Mouse (Mus musculus) heart, postnatal 10 days (tissue): Measurements from ENCODE around the gene Ppp1ca. TPM values are rescaled to one million over a fixed set of nuclear protein-coding genes. Genes with fewer than 3 reads are reported as not detected.

Experiments
- DNase-seq, 2 experiments: peaks; one replicate each; pipeline ENCODE4 v3.0.0; 2021
- intact Hi-C: fragments of 180-260 bp; cut with DNase I; formaldehyde crosslinking; loops from one replicate; pipeline ENCODE4 v1.15.1; 2025
- total RNA-seq, 2 experiments: library from RNA; stranded (reverse); gene quantifications; 2 replicates each; pipeline ENCODE4 v1.2.3; 2021

The Ppp1ca gene
- 100 to 1,000 TPM; 420 to 454 TPM for total RNA-seq

DNA sequence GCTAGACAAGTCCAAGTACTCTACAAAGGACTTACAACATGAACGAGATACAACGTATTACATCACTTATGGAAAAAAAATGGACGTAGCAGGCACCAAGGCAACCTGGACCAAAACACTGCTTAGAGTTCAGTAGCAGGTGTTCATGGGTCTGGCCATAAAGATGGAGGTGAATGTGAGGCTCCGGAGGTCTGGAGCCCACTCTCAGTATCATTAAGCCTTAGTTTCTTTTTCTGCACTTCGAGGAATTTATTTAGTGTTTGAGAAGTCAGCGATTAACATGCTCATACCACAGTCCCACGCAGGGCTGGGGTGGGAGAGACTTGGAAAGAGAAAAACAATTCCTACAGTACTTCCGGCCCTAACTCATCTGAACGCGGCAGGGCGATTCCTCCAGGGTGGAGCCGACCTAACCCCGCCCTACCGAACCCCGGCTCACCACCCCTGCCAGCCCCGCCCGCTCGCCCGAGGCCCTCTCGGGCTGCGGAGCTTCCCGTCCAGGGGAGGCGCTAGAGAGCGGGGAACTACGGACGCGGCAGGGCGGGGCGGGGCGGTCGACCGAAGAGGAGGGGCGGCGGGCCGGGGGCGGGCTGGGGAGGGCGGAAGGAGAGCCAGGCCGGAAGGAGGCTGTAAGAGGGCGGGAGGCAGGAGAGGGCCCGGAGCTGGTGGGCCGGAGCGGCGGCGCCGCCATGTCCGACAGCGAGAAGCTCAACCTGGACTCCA lies at the start of gene Ppp1ca:
Gene Ppp1ca, plus strand, starts transcription at position 538 of the 723 bp plus-strand sequence.
- intact Hi-C loops = loop anchor here (1.0 kb wide), 1 partner anchor 21 kb away; no protein-coding TSS in a partner anchor
- DNase-seq = peak; percentile 97 to 98

DNA sequence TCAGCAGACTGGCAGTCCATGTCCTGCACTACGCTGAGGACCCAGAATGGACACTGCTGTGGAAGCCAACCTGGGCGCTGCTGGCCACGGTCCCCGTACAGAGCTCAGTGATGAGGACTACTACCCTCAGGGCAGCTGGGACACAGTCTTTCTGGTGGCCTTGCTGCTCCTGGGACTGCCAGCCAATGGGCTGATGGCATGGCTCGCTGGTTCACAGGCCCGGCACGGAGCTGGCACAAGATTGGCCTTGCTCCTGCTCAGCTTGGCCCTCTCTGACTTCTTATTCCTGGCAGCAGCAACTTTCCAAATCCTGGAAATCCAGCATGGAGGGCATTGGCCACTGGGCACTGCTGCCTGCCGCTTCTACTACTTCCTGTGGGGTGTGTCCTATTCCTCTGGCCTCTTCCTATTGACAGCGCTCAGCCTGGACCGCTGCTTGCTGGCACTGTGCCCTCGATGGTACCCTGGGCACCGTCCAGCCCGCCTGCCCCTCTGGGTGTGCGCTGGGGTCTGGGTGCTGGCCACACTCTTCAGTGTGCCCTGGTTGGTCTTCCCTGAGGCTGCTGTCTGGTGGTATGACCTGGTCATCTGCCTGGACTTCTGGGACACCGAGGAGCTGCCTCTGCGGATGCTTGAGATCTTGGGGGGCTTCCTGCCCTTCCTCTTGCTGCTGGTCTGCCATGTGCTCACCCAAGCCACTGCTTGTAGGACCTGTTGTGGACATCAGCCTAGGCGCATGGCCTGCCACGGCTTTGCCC lies 49.3 kb upstream of the Ppp1ca start:
- DNase-seq = no peak
- intact Hi-C loops = no loop called here

- intact Hi-C loops = no loop called here
- no peak for DNase-seq
These were observed 48.1 kb upstream of the Ppp1ca start, which contains the start of gene Cabp4 for GRCm38 (mm10) chr19:4143759-4144268. Gene Cabp4 (minus strand): TSS chr19:4144033.

DNA sequence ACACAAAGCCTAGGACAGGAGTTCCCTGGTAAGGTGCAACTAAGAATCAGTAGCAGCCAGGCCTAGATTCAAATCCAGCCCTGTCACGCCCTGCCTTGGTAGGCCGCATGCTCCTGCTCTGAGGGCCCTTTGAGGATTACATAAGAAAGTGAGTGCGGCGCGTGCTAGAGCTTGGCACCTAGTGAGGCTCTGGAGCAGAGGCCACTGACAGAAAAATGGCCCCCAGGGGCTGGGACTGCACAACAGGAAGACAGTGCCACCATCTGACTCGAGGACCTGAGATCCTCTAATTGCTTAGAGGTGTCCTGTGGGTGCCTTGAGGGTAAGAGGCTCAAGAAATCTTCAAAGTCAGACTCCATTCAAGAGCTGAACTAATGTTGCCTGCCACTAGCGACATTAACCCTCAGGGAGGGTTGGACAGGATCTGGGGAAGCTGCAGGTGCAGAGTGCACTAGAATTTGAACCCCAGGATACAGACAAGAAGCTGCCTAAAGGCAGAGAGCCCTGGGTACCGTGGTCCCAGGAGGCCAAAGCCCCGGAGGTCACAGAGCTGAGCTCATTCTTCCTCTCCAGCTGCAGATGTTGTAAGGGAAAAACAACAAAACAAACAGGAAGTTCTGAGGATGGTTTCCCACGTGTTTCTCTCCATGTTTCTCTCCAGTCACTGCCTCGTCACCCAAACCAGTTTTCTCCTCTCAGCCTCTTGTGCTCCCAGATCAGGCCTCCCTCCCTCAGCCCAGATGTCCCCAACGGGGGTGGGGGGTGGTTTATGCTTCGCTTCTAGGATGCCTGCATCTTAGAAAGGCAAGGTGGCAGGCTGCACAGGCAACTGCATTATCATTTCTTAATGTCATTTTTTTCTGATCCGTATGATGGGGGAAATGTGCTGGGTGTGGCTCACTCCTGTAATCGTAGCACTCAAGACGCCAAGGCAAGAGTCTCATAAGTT lies 47.0 kb upstream of the Ppp1ca start:
- peak in 1 of 2 experiments; percentile 52 for DNase-seq
- intact Hi-C loops = loop anchor here (5.0 kb wide), 1 partner anchor 128 kb away; no protein-coding TSS in a partner anchor

- intact Hi-C loops = loop anchor here (2.0 to 5.0 kb wide), 2 partner anchors 15 to 129 kb away; no protein-coding TSS in a partner anchor
- no peak for DNase-seq
These were observed 45.9 kb upstream of the Ppp1ca start for GRCm38 (mm10) chr19:4145936-4146335.

DNA sequence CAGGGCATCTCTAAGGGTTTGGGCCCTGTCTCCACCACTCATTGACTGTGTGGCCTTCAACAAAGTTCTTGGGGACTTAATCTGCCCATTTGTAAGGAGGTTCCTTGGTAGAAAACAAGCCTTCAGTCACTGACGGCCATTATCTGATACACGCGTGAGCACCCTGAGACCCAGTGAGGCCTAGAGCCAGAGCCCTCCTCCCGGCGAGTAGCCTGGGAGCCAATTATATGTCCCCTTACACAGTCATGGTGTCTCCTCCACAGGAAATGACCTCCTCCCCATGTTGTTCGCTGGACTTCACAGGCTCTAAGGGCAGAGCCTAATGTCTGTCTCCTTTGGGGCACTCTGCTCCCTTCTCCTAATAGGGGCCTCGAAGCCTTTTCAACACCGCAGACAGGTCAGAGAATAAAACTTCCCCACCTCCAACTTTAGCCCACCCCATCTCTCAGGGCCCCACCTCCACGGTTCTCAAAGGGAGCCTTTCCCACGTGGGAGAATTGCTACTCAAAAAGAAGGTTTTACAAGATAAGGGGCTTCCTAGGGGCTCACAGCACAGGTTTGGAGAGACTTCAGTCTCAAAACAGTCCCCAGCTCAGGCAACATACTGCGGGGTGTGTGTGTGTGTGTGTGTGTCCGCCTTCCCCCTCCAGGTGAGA lies 45.4 kb upstream of the Ppp1ca start:
- intact Hi-C loops = loop anchor here (2.0 to 5.0 kb wide), 2 partner anchors 16 to 129 kb away; no protein-coding TSS in a partner anchor
- no peak for DNase-seq

DNA sequence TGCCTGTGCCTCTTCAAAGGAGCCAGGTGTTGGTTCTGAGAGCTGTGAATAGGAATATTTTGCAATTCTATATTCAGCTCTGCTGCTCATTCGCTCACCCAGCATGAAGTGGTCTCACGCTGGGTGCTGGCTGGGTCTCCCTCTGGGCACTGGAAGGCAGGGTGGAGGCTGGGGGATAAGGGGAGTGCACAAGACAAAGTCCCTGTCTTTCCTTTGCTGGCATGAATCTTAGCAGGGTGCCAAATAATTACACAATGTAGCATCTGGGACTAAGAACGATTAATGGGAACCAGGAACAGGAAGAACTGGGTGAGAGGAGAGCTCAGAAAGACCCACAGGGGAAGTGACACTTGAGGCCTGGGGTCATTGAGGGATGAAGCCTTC lies 44.9 kb upstream of the Ppp1ca start:
- intact Hi-C loops = loop anchor here (2.0 to 5.0 kb wide), 2 partner anchors 16 to 130 kb away; no protein-coding TSS in a partner anchor
- no peak for DNase-seq

GRCm38 (mm10) chr19:4147782-4148490 lies 43.9 kb upstream of the Ppp1ca start:
- intact Hi-C loops = loop anchor here (2.0 to 5.0 kb wide), 2 partner anchors 17 to 131 kb away; no protein-coding TSS in a partner anchor
- DNase-seq = no peak

DNA sequence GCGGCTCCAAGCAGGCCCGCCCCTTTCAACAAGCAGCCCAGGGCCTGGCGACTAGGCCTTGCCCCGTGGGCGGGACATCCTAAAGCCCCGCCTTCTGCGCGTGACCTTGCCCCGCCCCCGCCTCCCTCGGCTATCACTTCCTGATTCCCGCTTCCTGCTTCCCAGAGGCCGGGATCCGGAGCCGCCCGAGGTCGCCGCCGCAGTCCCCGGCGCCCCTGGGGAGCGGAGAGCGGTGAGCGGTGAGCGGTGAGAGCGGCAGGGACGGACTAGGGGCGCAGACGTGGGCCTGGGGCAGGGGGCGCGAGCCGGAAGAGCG lies 43.4 kb upstream of the Ppp1ca start, which contains the start of gene Coro1b:
Gene Coro1b, plus strand, starts transcription at position 129 of the 316 bp plus-strand sequence.
- intact Hi-C loops = loop anchor here (5.0 kb wide), 1 partner anchor 131 kb away; no protein-coding TSS in a partner anchor
- peak; percentile 98 for DNase-seq

DNA sequence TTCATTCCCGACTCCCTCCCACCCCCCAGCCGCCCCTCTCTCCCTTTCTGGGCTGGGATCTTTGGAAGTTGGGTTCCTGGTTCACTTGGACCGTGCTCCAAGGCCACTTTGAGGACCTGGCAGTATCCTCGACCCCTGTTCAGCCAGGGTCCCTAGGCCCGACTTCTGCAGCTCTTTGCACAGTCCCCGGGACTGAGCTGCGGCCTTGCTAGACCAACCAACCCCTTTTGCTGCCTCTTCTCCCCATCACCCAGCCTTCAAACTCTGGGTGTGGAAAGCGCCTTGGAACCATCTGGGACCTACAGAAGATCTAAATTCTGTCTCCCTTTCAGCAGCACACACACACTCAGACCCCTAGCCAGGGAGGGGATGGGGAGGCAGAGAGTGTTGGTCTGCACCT lies 43.0 kb upstream of the Ppp1ca start:
- intact Hi-C loops = loop anchor here (5.0 kb wide), 1 partner anchor 132 kb away; no protein-coding TSS in a partner anchor
- DNase-seq = no peak

- peak in 1 of 2 experiments; percentile 29 for DNase-seq
- intact Hi-C loops = loop anchor here (5.0 kb wide), 1 partner anchor 132 kb away; no protein-coding TSS in a partner anchor
These were observed 42.6 kb upstream of the Ppp1ca start for GRCm38 (mm10) chr19:4149283-4149682.

GRCm38 (mm10) chr19:4149764-4150461 lies 42.0 kb upstream of the Ppp1ca start:
- no peak for DNase-seq
- intact Hi-C loops = loop anchor here (5.0 kb wide), 1 partner anchor 133 kb away; no protein-coding TSS in a partner anchor

DNA sequence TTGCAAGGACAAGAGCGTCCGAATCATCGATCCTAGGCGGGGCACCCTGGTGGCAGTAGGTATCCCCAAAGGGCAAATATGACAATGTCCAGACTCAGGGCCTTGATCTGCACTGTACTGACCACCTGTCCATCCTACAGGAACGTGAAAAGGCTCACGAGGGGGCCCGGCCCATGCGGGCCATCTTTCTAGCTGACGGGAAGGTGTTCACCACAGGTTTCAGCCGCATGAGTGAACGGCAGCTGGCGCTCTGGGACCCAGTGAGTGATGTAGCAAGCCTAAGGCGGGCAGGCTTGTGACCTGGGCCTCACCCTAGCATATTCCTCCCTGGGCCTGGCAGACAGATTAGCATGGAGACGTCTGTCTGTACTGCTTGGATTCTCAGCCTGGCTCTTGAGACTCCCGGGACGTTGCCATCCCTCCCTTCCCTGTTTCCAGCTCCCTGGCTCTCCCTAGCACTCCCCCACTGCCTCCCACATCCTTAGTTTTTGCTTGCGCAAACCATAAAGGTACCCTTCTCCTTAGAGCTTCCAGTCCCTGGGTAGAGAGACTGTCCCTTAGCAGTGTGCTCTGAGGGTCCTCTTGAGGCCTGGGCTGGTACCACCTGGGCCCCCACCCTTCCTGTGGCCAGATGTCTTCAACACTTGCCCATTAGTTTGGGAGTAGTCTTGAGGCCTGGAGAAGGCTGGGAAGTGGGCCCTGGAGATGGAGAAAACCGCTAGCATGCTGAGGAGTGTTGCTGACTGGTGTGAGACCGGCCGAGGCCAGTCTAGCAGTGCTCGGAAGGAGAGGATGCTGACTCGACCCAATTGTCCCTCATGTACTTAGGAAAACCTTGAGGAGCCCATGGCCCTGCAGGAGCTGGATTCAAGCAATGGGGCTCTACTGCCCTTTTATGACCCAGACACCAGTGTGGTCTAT lies 41.0 kb upstream of the Ppp1ca start:
- no peak for DNase-seq
- intact Hi-C loops = no loop called here

- DNase-seq = no peak
- intact Hi-C loops = no loop called here
These were observed 40.4 kb upstream of the Ppp1ca start for GRCm38 (mm10) chr19:4151488-4151860.

- no peak for DNase-seq
- intact Hi-C loops = no loop called here
These were observed 40.0 kb upstream of the Ppp1ca start for GRCm38 (mm10) chr19:4151898-4152297.

DNA sequence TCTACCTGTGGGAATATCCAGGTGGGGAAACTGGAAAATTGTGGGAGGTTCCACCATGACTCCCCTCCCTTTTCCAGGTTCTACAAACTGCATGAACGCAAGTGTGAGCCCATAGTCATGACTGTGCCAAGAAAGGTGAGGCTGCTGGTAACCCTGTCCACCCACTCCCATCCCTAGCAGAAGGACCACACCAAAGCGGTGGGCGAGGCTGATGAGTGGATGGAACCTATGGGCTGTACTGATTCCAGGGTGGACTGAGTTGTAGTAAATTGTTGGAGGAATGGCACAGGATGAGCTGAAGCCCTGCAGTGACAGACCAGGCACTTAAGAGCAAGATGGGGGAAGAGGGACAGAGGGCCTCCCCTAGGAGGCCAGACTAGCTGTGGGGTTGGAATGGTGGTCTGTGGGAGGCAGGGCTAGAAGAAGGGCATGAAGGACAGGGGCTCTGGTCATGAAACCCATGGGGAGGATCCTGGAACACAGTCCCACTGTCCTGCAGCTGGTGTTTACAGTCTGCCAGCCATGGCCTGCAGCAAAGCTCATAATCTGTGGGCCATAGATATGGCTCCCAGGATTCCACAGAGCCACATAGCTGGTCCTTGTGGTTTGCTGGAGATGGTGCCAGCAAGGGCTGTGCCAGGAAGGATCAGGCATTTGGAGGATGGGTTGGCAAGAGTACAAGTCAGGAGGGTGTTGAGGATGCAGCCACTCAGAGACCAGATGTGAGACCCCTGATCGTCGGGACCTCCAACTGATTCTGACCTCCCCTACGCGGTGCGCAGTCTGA lies 39.2 kb upstream of the Ppp1ca start:
- DNase-seq = no peak
- intact Hi-C loops = no loop called here
